In genomic region chr4:45434681-45435080, GRCm38 (mm10) we compare ENCODE assay signal across 17 mouse cellular contexts. TPM values are rescaled to one million over a fixed set of nuclear protein-coding genes. Genes with fewer than 3 reads are reported as not detected.
DNase-seq lines count a peak whose midpoint lies in the region; ATAC-seq lines count a peak whose summit lies in the region.
"Had no signal": no experiment of that assay in that cellular context is flagged by ENCODE, and none has a peak within 500 bp of the region (broad histone marks: within the 10 kb centered on the region; RNA-seq: fewer than 3 reads in every experiment).

No protein-coding gene starts in this region.

- H3K27me3 ChIP-seq in forebrain, embryonic 10.5 days (ENCODE audit: poor library complexity, severe bottlenecking): no peaks in the 10 kb centered on the region; the same call in 1 of the 2 replicates
- H3K27me3 ChIP-seq in forebrain, embryonic 15.5 days: no peaks in the 10 kb centered on the region
- H3K27me3 ChIP-seq in kidney, embryonic 15.5 days: no peaks in the 10 kb centered on the region
- H3K27me3 ChIP-seq in limb, embryonic 12.5 days: no peaks in the 10 kb centered on the region
- H3K27me3 ChIP-seq: Patski had no signal

- peaks cover 68% of the 10 kb centered on the region for H3K4me1 ChIP-seq in forebrain, embryonic 10.5 days
- peaks cover 66% of the 10 kb centered on the region for H3K4me1 ChIP-seq in forebrain, embryonic 15.5 days
- H3K4me1 ChIP-seq in kidney, embryonic 15.5 days: peaks cover 68% of the 10 kb centered on the region
- peaks cover 79% of the 10 kb centered on the region for H3K4me1 ChIP-seq in limb, embryonic 12.5 days (replicated peaks)

- no peak overlapping the region for H3K4me2 ChIP-seq in forebrain, embryonic 15.5 days (replicated peaks)
- H3K4me2 ChIP-seq in kidney, embryonic 15.5 days: no peak overlapping the region
- no peak overlapping the region for H3K4me2 ChIP-seq in limb, embryonic 12.5 days
- H3K4me2 ChIP-seq: heart, embryonic 13.5 days had no signal

- no peak for ATAC-seq in forebrain, embryonic 15.5 days (replicated peaks)
- ATAC-seq in kidney, embryonic 15.5 days (replicated peaks; ENCODE audit: low FRiP score): no peak
- ATAC-seq in limb, embryonic 12.5 days (ENCODE audit: insufficient number of reproducible peaks, insufficient read depth, low FRiP score, low TSS enrichment, low read depth): no peak
- ATAC-seq: activated CD4-positive, CD25-positive, alpha-beta regulatory T cell, adult 4 months; hindbrain, postnatal 0 days had no signal

- no peak overlapping the region for H3K9ac ChIP-seq in forebrain, embryonic 15.5 days (replicated peaks)
- no peak overlapping the region for H3K9ac ChIP-seq in kidney, embryonic 15.5 days
- H3K9ac ChIP-seq in limb, embryonic 12.5 days (replicated peaks): no peak overlapping the region; the same call in 1 of the 2 replicates

- H3K36me3 ChIP-seq in forebrain, embryonic 10.5 days (replicated peaks): peaks cover 6% of the 10 kb centered on the region
- H3K36me3 ChIP-seq in forebrain, embryonic 15.5 days: no peaks in the 10 kb centered on the region
- 0 out of 2 replicates have a peak, but pooled peaks cover under 1% of the 10 kb centered on the region for H3K36me3 ChIP-seq in kidney, embryonic 15.5 days
- H3K36me3 ChIP-seq in limb, embryonic 12.5 days: no peaks in the 10 kb centered on the region

- WGBS in forebrain, embryonic 10.5 days: 91% methylated on average over 4 of the region's 4 CpGs
- WGBS in forebrain, embryonic 15.5 days: 78% methylated on average over 4 of the region's 4 CpGs
- WGBS in kidney, embryonic 15.5 days: 54% methylated on average over 4 of the region's 4 CpGs
- WGBS in limb, embryonic 12.5 days: 58% methylated on average over 4 of the region's 4 CpGs

- H3K4me3 ChIP-seq in forebrain, embryonic 10.5 days: no peak overlapping the region
- H3K4me3 ChIP-seq in forebrain, embryonic 15.5 days: no peak overlapping the region
- H3K4me3 ChIP-seq in kidney, embryonic 15.5 days (replicated peaks): no peak overlapping the region
- no peak overlapping the region for H3K4me3 ChIP-seq in limb, embryonic 12.5 days (replicated peaks)
- H3K4me3 ChIP-seq: heart, embryonic 13.5 days had no signal

- DNase-seq in forebrain, embryonic 10.5 days (ENCODE audit: extremely low spot score, low spot score): no peak
- DNase-seq in kidney, postnatal 4 days: no peak
- peak; percentile 75 for DNase-seq in A20 (ENCODE audit: low read depth, low spot score)
- DNase-seq in layer of hippocampus, postnatal 36 days: no peak
- DNase-seq: adrenal gland, postnatal 14 days; cerebellum, adult 18-20 months; cerebellum, adult 9-11 months; cerebellum, postnatal 36 days; gastrocnemius, postnatal 36 days; heart, adult 11 months had no signal

- no peaks in the 10 kb centered on the region for H3K9me3 ChIP-seq in forebrain, embryonic 10.5 days
- no peaks in the 10 kb centered on the region for H3K9me3 ChIP-seq in forebrain, embryonic 15.5 days
- H3K9me3 ChIP-seq in kidney, embryonic 15.5 days (replicated peaks): no peaks in the 10 kb centered on the region
- H3K9me3 ChIP-seq in limb, embryonic 12.5 days: no peaks in the 10 kb centered on the region
- H3K9me3 ChIP-seq: heart, embryonic 13.5 days had no signal

- 0 out of 2 replicates have a peak overlapping the region, but pooled peaks have one; percentile 44 for H3K27ac ChIP-seq in forebrain, embryonic 10.5 days
- H3K27ac ChIP-seq in forebrain, embryonic 15.5 days (replicated peaks): no peak overlapping the region
- peak overlapping the region; percentile 68 for H3K27ac ChIP-seq in kidney, embryonic 15.5 days
- H3K27ac ChIP-seq in limb, embryonic 12.5 days: peak overlapping the region; percentile 57
- H3K27ac ChIP-seq: hindbrain, postnatal 0 days had no signal

RNA-seq across cellular contexts. Expression of gene Slc25a51, which starts 26.1 kb away (rescaled TPM):
- polyA plus RNA-seq in forebrain, embryonic 10.5 days (2016; fragmentation: Nextera tagmentation; extraction: Ambion mirVana): 78.5 and 83.3 TPM in 2 replicates
- 86.1 and 87.3 TPM in 2 replicates for polyA plus RNA-seq in forebrain, embryonic 15.5 days (2015; fragmentation: Nextera tagmentation; extraction: Ambion mirVana)
- 79.0 and 81.0 TPM in 2 replicates for polyA plus RNA-seq in kidney, embryonic 15.5 days (2015; fragmentation: Nextera tagmentation; extraction: Ambion mirVana)
- 77.7 and 80.1 TPM in 2 replicates for polyA plus RNA-seq in limb, embryonic 12.5 days (2016; fragmentation: Nextera tagmentation; extraction: Ambion mirVana)
- 100 to 1,000 TPM; 141 to 149 TPM for total RNA-seq in layer of hippocampus, postnatal 36 days (2021)
